Mouse (Mus musculus) kidney, postnatal 4 days (tissue): ENCODE results near the gene Gm3854.
A peak's percentile ranks its signal among the peaks of the same experiment; 100 is the strongest.

ENCODE experiments used
- DNase-seq, 2 experiments: peaks; one replicate each; pipeline ENCODE4 v3.0.0; 2021; ENCODE audit warnings: mixed read lengths in 2 of 2

Gm3854 gene

GRCm38 (mm10) chr7:6388971-6389370, 45.4 kb downstream of the Gm3854 start:
- DNase-seq: no peak

GRCm38 (mm10) chr7:6389449-6389848, 45.9 kb downstream of the Gm3854 start:
- no peak for DNase-seq

GRCm38 (mm10) chr7:6397996-6398975, 54.7 kb downstream of the Gm3854 start, which contains the start of gene Smim17:
Smim17 (plus strand) TSS chr7:6398715.
- DNase-seq: peak; percentile 65 to 69
